Mouse (Mus musculus): ENCODE data around the gene Acvr1b. TPM values are rescaled to one million over a fixed set of nuclear protein-coding genes. Genes with fewer than 3 reads are reported as not detected.
A peak's percentile ranks its signal among the peaks of the same experiment; 100 is the strongest.

Acvr1b gene
- polyA plus RNA-seq, 3 experiments from 2014 or later, result 0.53 to 4.0 (median 3.6) TPM

DNA sequence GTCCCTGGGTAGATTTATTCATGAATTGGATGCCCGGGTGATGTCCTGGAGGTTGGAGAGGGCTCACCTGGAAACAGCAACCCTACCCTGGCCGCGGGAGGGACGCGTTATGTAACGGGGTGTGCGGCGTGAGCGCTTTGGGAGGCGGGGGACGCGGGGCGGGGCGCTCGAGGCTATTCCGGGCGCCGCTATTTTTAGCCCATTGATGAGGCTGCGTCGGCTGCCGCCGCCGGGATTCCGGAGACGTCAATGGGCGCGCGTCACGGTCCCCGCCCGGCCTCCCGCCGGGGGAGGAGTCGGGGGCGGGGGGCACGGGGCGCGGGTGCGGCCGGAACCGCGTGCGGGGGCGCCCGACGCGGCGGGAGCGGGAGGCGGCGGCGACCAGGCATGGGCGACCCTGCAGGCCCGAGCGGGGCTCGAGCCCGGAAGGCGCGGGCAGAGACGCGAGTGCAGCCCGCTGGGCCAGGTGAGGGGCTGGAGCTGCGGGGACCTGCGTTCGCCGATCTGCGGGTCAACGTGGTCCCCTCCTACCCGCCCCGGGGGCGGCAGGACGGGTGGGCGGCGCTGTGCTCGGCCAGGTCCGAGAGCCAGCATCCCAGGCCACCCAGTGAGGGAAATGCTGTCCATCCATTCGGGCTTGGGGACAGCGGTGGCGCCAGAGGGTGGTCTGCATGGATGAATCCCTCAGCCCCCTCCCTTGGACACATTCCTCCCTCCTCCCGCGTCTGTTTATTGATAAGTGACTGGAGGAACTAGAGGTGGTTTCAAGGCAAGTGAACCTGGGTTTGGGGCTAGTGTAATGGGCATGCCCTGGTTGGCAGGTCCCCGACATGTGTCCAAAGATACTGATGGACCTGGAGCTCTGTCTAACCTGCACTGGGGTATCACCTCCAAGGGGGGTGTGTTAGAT, 80.3 kb downstream of the Acvr1b start, which contains the start of gene Nr4a1:
TSS of gene Nr4a1 (plus strand) at position 384 of the 910 bp plus-strand sequence.
- ATAC-seq, result peak; percentile 65

DNA sequence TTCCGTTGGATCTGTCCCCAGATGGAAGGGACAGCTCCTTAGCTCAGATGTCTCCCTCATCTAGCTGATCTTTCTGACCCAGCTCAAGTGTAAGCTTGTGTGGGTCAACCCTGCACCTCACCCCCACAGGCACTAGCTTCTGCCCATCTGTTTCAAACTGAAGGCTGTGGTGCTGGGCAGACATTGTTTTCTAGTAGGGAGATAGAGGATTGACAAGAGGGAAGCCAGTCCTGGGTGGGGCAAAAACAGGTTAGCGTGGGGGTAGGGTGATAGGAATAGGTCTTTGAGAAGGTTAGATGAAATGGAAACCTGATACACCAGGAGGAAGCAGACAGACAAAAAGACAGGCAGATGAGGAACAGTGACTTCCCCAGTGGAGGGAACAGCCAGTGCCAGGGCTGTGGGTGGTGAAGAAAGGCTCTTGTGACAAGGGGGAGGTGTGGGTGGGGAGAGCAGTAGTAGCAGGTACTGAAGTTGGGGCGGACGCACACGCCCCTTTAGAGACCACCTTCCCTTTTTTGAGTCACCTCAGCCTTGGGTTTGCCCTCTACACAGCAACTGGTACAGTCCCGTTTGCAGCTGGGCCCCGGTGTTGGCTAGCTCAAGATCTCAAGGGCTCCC, 82.1 kb downstream of the Acvr1b start:
- ATAC-seq, result no peak

DNA sequence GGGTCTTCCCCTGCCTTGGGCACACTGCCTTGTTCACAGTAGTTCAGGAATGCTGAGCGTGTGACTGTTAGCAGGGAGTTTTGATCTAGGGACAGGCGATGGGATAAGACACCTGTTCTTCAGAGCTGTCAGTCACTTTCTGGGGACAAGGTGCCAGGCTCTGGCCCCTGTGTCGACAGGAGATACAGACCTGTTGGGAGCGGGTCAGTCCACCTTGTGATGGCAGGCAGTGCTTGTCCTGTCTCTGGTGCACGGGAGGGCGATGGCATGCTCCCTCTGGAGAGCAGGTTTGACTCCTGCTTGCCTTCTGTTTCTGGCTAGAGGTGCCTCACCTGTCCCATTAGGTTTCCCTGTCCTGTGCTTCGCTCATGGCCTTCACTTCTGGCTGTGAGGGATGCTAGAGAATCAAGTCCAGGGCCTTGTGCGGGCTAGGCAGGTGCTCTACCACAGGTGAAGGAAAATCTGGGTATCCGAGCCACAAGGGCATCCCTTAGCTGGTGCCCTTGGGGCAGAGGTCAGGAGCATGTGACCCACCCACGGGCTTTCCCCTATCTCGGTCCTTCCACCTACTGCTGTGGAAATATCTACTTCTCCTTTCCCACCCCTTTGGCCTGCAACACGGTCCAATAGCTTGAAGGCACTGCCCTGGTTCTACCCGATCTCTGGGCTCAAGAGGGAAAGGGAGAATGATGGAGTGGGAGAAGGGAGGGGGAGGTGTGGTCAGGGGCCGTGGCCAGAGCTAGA, 82.8 kb downstream of the Acvr1b start:
- ATAC-seq, result no peak

DNA sequence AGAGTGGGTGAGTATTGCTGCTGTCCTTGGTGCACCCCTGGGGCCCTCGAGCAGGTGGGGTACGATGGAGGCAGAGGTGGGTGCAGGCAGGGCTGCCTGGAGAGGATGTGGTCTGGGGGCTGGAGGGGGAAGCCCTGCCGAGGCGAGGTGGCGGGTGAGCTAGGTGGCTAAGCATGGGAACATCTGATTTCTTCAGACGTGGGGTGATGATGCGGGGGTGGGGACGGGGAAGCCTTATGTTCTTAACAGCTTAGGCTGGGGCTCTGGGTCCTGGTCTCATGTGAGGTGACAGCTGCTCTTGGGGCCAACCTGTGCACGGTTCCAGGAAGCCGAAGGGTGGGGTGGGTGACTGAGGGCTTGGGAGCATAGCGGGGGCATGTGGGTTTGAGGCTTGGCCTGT, 84.6 kb downstream of the Acvr1b start:
- ATAC-seq, result peak; percentile 72

DNA sequence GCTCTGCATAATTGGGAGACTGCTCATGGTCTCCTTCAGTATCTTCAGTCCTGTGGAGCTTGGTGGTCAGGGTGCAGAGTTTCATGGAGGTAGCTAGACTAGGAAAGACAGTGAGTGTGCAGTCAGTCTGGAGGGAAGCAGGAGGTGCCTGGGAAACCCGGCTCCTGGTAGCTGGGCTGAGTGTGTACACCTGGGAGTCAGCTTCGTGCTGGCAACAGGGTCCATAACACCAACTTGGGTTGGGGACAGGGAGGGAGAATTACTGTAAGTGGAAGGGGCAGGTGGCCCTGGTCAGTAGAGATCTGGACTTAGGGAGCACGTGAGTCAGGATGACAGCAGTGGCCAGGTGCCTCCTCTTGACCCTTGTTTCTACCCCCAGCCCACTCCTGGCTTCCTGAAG, 86.1 kb downstream of the Acvr1b start:
- no peak for ATAC-seq

DNA sequence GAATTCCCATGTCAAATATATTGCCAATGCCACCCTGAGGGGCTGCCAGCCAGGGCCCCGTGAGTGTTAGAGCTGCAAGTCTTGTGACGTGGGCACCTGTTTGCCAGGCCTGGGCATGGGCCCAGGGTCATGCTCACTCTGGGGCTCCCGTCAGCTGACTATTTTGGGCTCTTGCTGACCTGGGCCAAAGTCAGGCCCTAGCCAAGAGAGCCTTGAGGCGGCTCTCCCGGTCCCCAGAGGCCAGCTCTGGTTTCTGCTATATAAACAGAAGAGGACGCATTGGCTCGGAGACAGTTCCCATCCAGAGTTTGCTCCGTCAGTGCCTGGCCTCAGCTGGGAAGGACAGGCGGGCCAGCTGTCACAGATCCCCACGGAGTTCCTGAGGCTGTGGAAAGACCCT, 86.5 kb downstream of the Acvr1b start:
- ATAC-seq, result no peak

DNA sequence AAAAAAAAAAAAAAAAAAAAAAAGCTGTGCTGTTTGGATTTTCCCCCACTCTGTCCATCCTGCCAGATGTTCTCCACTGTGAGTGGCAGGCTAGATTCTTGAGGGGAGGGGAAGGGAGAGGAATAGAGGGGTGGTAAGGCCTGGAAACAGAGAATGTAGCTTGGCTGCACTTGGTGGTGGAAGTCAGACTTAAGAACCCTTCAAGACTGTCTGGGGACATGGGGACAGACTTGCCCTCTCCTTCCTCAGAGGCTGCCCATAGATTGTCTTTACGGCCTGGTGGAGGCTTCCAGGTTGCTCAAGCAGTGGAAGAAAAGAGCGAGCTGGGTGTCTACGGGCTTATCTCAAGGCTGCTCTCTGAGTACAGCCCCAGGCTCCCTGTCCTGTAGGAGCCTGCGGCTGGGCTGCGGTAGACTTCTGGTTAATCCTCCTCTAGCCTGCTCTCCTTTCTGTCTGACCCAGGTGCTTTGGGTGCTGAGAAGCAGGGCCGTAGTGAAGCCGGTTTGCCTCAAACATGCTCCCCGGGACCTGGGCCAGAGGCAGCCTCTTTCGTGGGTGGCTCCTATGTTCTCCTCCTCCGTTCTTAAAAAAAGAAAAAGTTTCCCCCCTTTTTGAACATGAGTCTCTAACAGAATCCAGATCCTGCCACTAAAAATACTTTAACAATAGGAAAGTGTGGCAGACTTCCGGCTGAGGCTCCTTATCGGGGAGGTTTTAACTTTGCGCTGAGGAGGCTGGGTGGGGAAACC, 87.2 kb downstream of the Acvr1b start:
- no peak for ATAC-seq

DNA sequence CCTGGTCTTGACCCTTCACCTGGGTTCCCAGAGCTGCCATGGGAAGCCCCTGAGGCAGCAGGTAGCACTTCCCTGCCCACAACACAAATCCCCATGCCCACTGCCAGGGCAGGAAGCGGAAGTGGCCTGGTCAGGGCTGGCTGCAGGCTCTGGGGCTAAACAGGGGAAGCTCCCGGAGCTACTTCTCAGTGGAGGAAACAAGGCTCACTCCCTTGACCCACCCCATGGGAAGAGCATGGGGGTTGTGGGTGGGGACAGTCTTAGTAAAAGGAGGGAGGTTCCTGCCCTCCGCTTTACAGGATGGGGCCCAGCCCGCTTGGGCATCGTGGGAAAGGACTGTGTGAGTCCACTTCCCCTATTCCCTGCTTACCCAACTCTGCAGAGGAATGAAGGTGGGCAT, 88.6 kb downstream of the Acvr1b start:
- no peak for ATAC-seq

Other genes starting within 250 kb of the Acvr1b start
- not detected for gene Gm47841, start 126.7 kb upstream of the Acvr1b start, polyA plus RNA-seq (2017; shearing (Covaris generic))
- gene Fignl2, start 95.5 kb upstream of the Acvr1b start, polyA plus RNA-seq (2017; shearing (Covaris generic)), result not detected
- gene Ankrd33, start 58.3 kb upstream of the Acvr1b start, polyA plus RNA-seq (2017; shearing (Covaris generic)), result not detected
- gene Acvrl1, start 45.5 kb upstream of the Acvr1b start, polyA plus RNA-seq (2017; shearing (Covaris generic)), result 1 to 10 TPM in 1 of 3 experiments, under 1 TPM in 1, not detected in 1; 0.86 to 1.9 TPM
- under 1 TPM; 0.18 to 0.50 (median 0.28) TPM for gene Grasp, start 50.1 kb downstream of the Acvr1b start, polyA plus RNA-seq (2017; shearing (Covaris generic))
- gene Nr4a1, start 80.2 kb downstream of the Acvr1b start, polyA plus RNA-seq (2017; shearing (Covaris generic)), result 10 to 100 TPM; 46.4 to 73.4 (median 68.3) TPM
- 10 to 100 TPM; 39.9 to 53.6 (median 47.8) TPM for gene Atg101, start 110.2 kb downstream of the Acvr1b start, polyA plus RNA-seq (2017; shearing (Covaris generic))
- under 1 TPM in 1 of 3 experiments, not detected in 2; 0.70 TPM for gene 6030408B16Rik, start 119.1 kb downstream of the Acvr1b start, polyA plus RNA-seq (2017; shearing (Covaris generic))
- under 1 TPM in 1 of 3 experiments, not detected in 2; 0.16 TPM for gene Krt80, start 196.1 kb downstream of the Acvr1b start, polyA plus RNA-seq (2017; shearing (Covaris generic))
- gene Krt7, start 237.0 kb downstream of the Acvr1b start, polyA plus RNA-seq (2017; shearing (Covaris generic)), result under 1 TPM in 1 of 3 experiments, not detected in 2; 0.09 TPM